Mouse (Mus musculus) c-Kit-negative CD71-positive TER-119-positive erythroid progenitor cells, embryonic 14.5 days (primary cell): ENCODE results near the gene Olfr1347.
"Not testable (repeated sequence)": the region's sequence is repeated elsewhere in the genome, so short reads cannot be mapped to it uniquely, and the experiment has no call there.

Experiments
- DNase-seq: peaks from one replicate; pipeline ENCODE4 v3.0.0-alpha.2; 2013; ENCODE audit warnings: low read depth, low spot score

The Olfr1347 gene

DNA sequence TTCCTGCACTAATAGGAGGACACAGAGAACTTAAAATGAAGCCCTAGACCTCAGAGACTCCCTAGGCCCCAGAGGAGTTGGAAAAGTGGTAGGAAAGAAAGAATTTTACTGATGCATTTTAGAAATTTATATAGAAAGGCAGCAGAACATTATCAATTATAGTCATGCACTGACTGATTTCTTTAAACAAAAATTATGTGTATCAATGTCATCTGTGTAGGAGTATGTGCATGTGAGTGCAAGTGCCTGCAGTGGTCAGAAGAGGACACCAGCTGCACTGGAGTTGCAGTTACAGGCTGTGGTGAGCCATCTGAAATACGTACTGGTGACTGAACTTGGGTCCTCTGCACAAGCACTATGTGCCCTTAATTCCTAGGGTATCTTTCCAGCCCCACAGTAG, at the start of gene Olfr1347:
TSS of gene Olfr1347 (minus strand) at position 101 of the 400 bp plus-strand sequence.
- no peak for DNase-seq

DNA sequence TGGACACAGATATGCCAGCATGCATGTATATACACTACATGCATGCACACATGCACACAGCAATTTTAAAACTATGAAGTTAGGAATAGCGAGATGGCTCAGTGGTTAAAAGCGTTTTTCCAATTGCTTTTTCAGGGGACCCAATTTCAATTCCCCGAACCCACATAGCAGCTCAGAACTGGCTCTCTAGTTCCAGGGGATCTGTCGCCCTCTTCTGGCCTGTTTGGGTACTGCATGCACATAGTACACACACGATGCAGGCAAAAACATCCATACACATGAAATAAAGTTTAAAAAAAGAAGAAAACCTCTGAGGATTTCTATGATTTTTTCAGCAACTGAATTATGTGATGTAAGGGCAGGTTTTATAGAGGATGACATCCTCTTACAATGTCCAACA, 26.6 kb upstream of the Olfr1347 start:
- DNase-seq = peak; percentile 12

DNA sequence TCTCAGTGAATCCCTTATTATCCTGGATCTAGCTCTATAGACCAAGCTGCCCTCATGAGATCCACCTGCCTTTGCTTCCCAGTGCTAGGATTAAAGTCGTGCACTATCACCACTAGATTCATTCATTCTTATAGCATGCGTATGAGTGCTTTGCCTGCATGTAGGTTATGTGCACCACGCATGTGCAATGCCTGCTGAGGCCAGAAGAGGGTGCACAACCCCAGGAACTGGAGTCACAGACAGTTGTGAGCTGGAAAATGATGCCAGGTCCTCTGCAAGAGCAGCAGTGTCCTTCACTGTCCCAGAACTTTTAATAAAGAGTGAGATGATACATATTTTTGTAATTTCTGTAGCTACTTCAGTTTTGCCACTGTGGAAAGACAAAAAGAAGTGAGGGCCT, 25.4 kb upstream of the Olfr1347 start:
- DNase-seq = no peak

DNA sequence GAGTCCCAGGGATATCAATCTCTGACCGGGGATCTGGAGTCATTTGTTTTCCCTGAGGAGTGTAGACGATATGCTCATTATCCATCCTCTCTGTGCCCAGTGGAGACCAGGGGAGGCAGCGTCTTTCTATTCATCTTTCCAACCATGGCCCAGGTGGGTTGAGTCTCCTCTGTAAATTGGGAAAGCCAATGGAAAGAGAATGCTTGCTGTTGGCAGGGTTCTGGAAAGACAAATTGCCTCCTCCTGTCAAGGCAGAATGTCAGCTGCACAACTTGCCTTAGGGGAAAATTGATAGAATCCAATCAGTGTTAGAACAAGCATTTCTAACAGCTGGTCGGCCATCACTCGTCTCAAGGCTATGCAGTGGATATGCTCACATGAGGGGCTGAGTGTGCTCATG, 23.3 kb upstream of the Olfr1347 start, which contains the start of gene Olfr1349:
TSS of gene Olfr1349 (minus strand) at position 101 of the 400 bp plus-strand sequence.
- DNase-seq = no peak

DNA sequence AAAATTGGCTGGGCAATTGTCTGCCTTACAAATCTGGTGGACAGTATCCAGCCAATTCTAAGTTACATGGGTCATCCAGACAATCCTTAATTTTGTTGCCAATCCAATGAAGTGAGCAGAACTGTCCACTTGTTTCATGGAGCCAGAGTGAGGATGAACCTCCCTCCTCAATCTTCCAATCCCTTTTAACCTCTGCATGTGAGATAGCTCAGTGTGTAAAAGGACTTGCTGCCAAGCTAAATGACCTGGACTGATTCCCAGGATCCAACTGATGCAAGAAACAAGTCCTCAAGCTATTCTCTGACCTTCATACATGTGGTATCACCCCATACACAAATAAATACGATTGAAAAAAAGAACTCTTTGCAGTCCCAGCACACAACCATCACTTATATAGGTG, 22.1 kb upstream of the Olfr1347 start:
- DNase-seq = no peak

DNA sequence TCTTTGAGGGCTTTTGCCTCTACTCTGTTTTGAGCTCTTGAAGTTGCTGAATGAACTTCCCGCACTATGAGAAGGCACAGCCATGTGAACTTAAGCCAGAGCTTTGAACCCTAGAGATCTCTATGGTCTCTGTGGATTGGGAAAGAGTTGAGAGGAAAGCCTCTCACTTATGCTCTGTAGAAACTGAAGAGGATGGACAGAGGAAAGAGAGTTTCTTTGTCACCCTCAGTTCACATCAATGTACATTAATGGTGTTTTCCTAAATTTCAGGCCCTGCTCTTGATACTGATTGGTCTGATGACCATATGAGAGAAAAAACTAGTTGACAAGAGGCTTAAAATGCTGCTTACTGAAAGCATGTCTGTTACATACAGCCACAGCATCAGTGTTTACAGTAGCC, 9.1 kb upstream of the Olfr1347 start, which contains the start of gene Olfr1348:
TSS of gene Olfr1348 (minus strand) at position 101 of the 400 bp plus-strand sequence.
- DNase-seq = no peak

DNA sequence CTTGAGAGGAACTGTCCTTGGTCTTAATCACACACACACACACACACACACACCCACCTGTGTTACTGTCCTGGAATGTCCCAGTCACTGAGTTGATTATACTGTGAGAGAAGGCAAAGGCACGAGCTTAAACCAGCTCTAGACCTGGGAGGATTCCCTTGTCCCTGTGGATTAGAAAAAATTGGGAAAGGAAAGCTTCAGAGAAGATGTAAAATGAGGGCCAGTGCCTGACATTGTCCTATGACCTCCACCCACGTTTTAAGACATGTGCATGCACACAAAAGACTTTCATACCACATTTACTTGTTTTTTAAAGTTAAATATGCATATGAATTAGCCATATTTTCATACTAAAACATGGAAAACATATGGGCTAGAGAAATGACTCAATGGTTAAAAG, 12.7 kb downstream of the Olfr1347 start, which contains the start of gene Olfr5:
TSS of gene Olfr5 (minus strand) at position 101 of the 400 bp plus-strand sequence.
- no peak for DNase-seq

DNA sequence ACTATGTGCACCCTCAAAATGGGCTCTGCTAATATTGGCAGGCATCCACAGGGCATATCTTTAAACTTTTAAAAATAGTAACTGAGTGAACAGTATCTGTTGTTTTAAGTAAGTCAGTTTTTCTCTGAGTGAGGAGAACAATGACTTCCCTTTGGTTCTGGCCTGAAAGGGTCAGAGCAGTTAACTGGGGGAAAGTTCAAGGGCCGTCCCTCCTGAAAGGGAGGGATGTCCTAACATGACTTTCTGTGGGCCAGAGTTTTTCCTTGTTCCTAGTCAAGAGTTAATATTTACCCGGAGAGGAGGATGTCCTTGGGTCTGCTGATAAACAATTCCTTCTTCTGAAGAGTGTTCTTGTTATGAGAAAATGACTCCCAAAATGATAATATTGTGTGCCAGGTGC, 21.9 kb downstream of the Olfr1347 start:
- DNase-seq = not testable (repeated sequence)

DNA sequence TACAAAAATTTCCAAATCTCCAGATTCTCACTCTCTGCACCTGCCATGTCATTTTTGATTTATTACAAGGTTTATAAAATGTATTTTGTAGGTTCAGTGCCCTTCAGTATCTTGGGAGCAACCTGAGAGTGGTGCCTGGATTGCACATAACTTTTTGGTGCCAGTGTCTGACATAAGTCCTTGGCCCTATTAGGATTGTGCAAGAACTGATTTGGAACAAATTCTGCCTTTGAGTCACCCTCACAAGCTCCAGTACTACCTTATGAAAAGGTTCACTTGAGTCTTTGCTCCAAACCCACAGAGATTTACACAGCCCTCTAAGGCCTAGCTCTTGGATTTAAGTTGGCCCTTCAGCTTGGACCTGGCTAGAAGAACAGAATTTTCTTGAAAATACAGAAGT, 32.6 kb downstream of the Olfr1347 start, which contains the start of gene Olfr1346:
TSS of gene Olfr1346 (plus strand) at position 151 of the 400 bp plus-strand sequence.
- DNase-seq = no peak

DNA sequence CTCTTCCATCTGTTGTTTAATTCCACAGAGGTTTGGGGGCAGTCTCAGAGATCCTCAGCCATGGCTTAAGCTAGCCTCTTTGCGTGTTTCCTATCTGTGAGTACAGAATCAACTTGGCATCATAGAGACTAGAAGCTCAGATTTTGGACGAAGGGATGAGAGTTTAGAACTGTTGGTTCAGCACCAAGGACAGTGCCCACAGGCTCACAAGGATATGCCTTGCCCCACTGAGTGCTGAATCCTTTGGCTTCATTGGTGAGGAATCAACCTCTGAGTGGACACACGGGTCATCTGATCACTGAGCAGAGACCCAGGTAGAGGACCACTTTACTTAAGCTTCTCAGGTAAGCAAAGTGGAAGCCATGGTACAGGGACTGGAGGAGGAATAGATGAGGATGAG, 43.2 kb downstream of the Olfr1347 start:
- no peak for DNase-seq

DNA sequence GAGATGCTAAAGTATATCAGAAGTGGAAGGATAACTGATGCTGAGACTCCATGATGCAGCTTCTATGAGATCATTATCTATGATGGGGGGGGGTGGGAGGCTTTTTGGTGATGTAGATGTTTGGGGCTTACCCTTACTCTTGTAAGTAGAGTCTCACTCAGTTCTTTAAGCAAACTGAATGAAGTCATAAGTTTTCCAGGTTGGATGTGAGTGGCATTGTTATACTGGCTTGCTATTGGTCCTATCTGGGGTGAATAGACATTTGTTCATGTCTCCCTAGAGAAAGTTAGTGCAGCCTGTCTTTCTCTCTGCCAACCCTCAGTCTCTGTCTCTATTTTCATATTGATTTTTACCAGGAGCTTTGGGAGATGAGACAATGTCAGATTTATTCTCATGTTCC, 43.7 kb downstream of the Olfr1347 start, which contains the start of gene Olfr1336:
TSS of gene Olfr1336 (plus strand) at position 301 of the 400 bp plus-strand sequence.
- no peak for DNase-seq

DNA sequence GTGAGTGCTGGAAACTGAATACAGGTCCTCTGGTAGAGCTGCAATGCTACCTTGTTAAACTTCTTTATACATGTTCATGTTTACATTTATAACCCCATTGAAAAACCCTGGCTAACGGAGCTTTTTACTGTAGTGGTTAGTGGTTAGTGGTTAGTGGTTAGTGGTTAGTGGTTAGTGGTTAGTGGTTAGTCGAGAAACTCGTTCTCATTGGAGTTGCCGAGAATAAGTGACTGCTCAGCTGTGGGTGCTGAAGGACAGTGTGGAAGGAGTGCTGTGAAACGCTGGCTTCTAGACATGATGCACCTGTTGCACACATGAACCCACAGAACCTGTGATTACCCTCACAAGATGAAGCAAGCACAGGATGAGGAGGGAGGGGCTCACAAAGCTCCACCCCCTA, 51.8 kb downstream of the Olfr1347 start:
- no peak for DNase-seq

DNA sequence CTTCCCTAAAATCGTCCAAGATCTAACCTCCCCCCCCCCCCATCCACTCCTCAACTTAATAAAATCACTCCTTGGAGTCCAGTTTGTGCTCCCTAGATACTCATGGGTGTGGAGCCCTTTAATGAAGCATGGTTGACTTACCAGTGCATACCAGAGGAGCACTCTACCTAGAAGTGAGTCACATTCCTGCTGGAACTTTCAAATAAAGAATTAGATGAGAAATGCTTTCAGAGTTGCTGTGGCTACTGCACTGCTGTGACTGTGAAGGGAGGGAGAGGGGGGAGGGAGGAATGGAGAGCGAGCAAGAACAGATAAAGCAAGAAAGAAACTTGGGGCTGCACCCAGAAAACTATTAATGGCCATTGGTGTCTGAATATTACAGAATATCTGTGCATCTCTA, 58.4 kb downstream of the Olfr1347 start:
- DNase-seq = no peak

DNA sequence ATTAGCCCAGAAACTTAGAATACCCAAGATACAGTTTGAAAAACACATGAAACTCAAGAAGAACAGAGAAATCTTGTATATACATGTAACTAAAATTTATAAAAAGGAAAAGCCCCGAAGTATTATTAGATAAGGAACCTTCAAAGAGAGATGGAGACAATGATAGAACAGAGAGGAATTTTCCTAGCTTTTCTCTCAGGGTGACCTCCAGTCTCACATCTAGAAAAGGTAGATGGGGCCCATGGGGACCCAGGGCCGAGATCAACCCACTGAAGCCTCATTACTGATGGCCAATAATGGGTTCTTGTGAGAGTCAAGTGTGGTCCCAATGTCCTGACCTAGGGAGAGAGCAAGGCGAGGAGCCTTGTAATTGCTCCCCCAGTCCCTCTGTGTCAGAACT, 61.2 kb downstream of the Olfr1347 start, which contains the start of gene Olfr1344:
TSS of gene Olfr1344 (plus strand) at position 301 of the 400 bp plus-strand sequence.
- DNase-seq = no peak
